Mouse (Mus musculus): ENCODE results near the gene Itgb4. TPM values are rescaled to one million over a fixed set of nuclear protein-coding genes. Genes with fewer than 3 reads are reported as not detected.
A peak's percentile ranks its signal among the peaks of the same experiment; 100 is the strongest.

Itgb4 gene
- total and polyA plus RNA-seq, 3 experiments: 2.6 to 3.1 (median 2.9) TPM

GRCm38 (mm10) chr11:115975083-115975420 lies 543 bp downstream of the Itgb4 start:
- 0 out of 2 replicates have a peak, but pooled peaks cover 2% of the 10 kb centered on the region for H3K4me1 ChIP-seq (ENCODE audit: control insufficient read depth, insufficient read depth, low read length)
- no peak for DNase-seq
- peak overlapping the region; percentile 64 for H3K9ac ChIP-seq (ENCODE audit: low read depth, low read length)
- H3K27ac ChIP-seq: peak overlapping the region; percentile 36
- 5% methylated on average over 15 of the region's 18 CpGs for WGBS
- intact Hi-C loops (cut with DNase I): no loop called here
- H3K27me3 ChIP-seq (ENCODE audit: control insufficient read depth, insufficient read depth, low read length): peaks cover 10% of the 10 kb centered on the region
- H3K4me3 ChIP-seq: peak overlapping the region; percentile 41
- TF ChIP-seq POLR2A (IDR thresholded peaks at IDR 0.05; ENCODE audit: insufficient read depth, low read depth, low read length): no peak
- TF ChIP-seq CTCF (IDR thresholded peaks at IDR 0.05): no peak
- no peak for TF ChIP-seq EP300 (IDR thresholded peaks at IDR 0.05; ENCODE audit: insufficient read depth, low read depth, low read length)
- no peaks in the 10 kb centered on the region for H3K79me2 ChIP-seq (replicated peaks; ENCODE audit: control insufficient read depth, insufficient read depth, low read length)
- H3K36me3 ChIP-seq (ENCODE audit: control insufficient read depth, insufficient read depth, low read length): no peaks in the 10 kb centered on the region

GRCm38 (mm10) chr11:115975544-115975943 lies 1.0 kb downstream of the Itgb4 start:
- peaks cover 10% of the 10 kb centered on the region for H3K27me3 ChIP-seq (ENCODE audit: control insufficient read depth, insufficient read depth, low read length)
- no peaks in the 10 kb centered on the region for H3K79me2 ChIP-seq (replicated peaks; ENCODE audit: control insufficient read depth, insufficient read depth, low read length)
- no peak overlapping the region for H3K9ac ChIP-seq (ENCODE audit: low read depth, low read length)
- H3K36me3 ChIP-seq (ENCODE audit: control insufficient read depth, insufficient read depth, low read length): no peaks in the 10 kb centered on the region
- TF ChIP-seq POLR2A (IDR thresholded peaks at IDR 0.05; ENCODE audit: insufficient read depth, low read depth, low read length) (no peak), CTCF (IDR thresholded peaks at IDR 0.05) (no peak), EP300 (IDR thresholded peaks at IDR 0.05; ENCODE audit: insufficient read depth, low read depth, low read length) (no peak)
- 0 out of 2 replicates have a peak, but pooled peaks cover 2% of the 10 kb centered on the region for H3K4me1 ChIP-seq (ENCODE audit: control insufficient read depth, insufficient read depth, low read length)
- H3K4me3 ChIP-seq: no peak overlapping the region; the same call in 1 of the 2 replicates
- WGBS: 35% methylated on average over 12 of the region's 12 CpGs
- H3K27ac ChIP-seq: peak overlapping the region; percentile 36; the same call in 1 of the 2 replicates
- intact Hi-C loops (cut with DNase I): no loop called here
- DNase-seq: no peak

- H3K4me3 ChIP-seq: no peak overlapping the region
- WGBS: 91% methylated on average over 15 of the region's 15 CpGs
- H3K36me3 ChIP-seq (ENCODE audit: control insufficient read depth, insufficient read depth, low read length): no peaks in the 10 kb centered on the region
- no peaks in the 10 kb centered on the region for H3K79me2 ChIP-seq (replicated peaks; ENCODE audit: control insufficient read depth, insufficient read depth, low read length)
- no peaks in the 10 kb centered on the region for H3K27me3 ChIP-seq (ENCODE audit: control insufficient read depth, insufficient read depth, low read length)
- no peak overlapping the region for H3K27ac ChIP-seq
- H3K9ac ChIP-seq (ENCODE audit: low read depth, low read length): no peak overlapping the region
- intact Hi-C loops (cut with DNase I): no loop called here
- TF ChIP-seq CTCF (IDR thresholded peaks at IDR 0.05) (no peak), EP300 (IDR thresholded peaks at IDR 0.05; ENCODE audit: insufficient read depth, low read depth, low read length) (no peak), POLR2A (IDR thresholded peaks at IDR 0.05; ENCODE audit: insufficient read depth, low read depth, low read length) (no peak)
- no peak for DNase-seq
- H3K4me1 ChIP-seq (ENCODE audit: control insufficient read depth, insufficient read depth, low read length): no peaks in the 10 kb centered on the region
Observed at GRCm38 (mm10) chr11:115982472-115982871, 8.0 kb downstream of the Itgb4 start.

- H3K79me2 ChIP-seq (replicated peaks; ENCODE audit: control insufficient read depth, insufficient read depth, low read length): no peaks in the 10 kb centered on the region
- H3K4me1 ChIP-seq (ENCODE audit: control insufficient read depth, insufficient read depth, low read length): no peaks in the 10 kb centered on the region
- DNase-seq: no peak
- no peaks in the 10 kb centered on the region for H3K36me3 ChIP-seq (ENCODE audit: control insufficient read depth, insufficient read depth, low read length)
- TF ChIP-seq POLR2A (IDR thresholded peaks at IDR 0.05; ENCODE audit: insufficient read depth, low read depth, low read length) (no peak), CTCF (IDR thresholded peaks at IDR 0.05) (no peak), EP300 (IDR thresholded peaks at IDR 0.05; ENCODE audit: insufficient read depth, low read depth, low read length) (no peak)
- no peak overlapping the region for H3K4me3 ChIP-seq
- H3K9ac ChIP-seq (ENCODE audit: low read depth, low read length): no peak overlapping the region
- no peak overlapping the region for H3K27ac ChIP-seq
- intact Hi-C loops (cut with DNase I): no loop called here
- no peaks in the 10 kb centered on the region for H3K27me3 ChIP-seq (ENCODE audit: control insufficient read depth, insufficient read depth, low read length)
- 84% methylated on average over 8 of the region's 8 CpGs for WGBS
Observed at GRCm38 (mm10) chr11:115983291-115983690, 8.8 kb downstream of the Itgb4 start.

GRCm38 (mm10) chr11:115989686-115990085 lies 15.2 kb downstream of the Itgb4 start:
- no peak for DNase-seq
- WGBS: 44% methylated on average over 15 of the region's 15 CpGs
- intact Hi-C loops (cut with DNase I): no loop called here
- Histone ChIP-seq H3K27me3 (ENCODE audit: control insufficient read depth, insufficient read depth, low read length) (no peaks in the 10 kb centered on the region), H3K79me2 (replicated peaks; ENCODE audit: control insufficient read depth, insufficient read depth, low read length) (no peaks in the 10 kb centered on the region), H3K27ac (no peak overlapping the region), H3K36me3 (ENCODE audit: control insufficient read depth, insufficient read depth, low read length) (no peaks in the 10 kb centered on the region), H3K4me1 (ENCODE audit: control insufficient read depth, insufficient read depth, low read length) (no peaks in the 10 kb centered on the region), H3K4me3 (no peak overlapping the region), H3K9ac (ENCODE audit: low read depth, low read length) (no peak overlapping the region)
- TF ChIP-seq EP300 (IDR thresholded peaks at IDR 0.05; ENCODE audit: insufficient read depth, low read depth, low read length) (no peak), CTCF (IDR thresholded peaks at IDR 0.05) (no peak), POLR2A (IDR thresholded peaks at IDR 0.05; ENCODE audit: insufficient read depth, low read depth, low read length) (no peak)

- no peaks in the 10 kb centered on the region for H3K36me3 ChIP-seq (ENCODE audit: control insufficient read depth, insufficient read depth, low read length)
- no peak overlapping the region for H3K4me3 ChIP-seq
- no peaks in the 10 kb centered on the region for H3K4me1 ChIP-seq (ENCODE audit: control insufficient read depth, insufficient read depth, low read length)
- TF ChIP-seq CTCF (IDR thresholded peaks at IDR 0.05): no peak
- H3K9ac ChIP-seq (ENCODE audit: low read depth, low read length): no peak overlapping the region
- intact Hi-C loops (cut with DNase I): no loop called here
- H3K27ac ChIP-seq: no peak overlapping the region
- WGBS: 70% methylated on average over 4 of the region's 4 CpGs
- H3K27me3 ChIP-seq (ENCODE audit: control insufficient read depth, insufficient read depth, low read length): no peaks in the 10 kb centered on the region
- DNase-seq: no peak
- H3K79me2 ChIP-seq (replicated peaks; ENCODE audit: control insufficient read depth, insufficient read depth, low read length): no peaks in the 10 kb centered on the region
Observed at GRCm38 (mm10) chr11:115992098-115992497, 17.6 kb downstream of the Itgb4 start.
